Mouse (Mus musculus) cerebellum, postnatal 25 days (tissue): ENCODE measurements at regions not wholly inside any gene's neighbourhood (a gene's known extent, or its start where the extent isn't known, plus 50 kb on each side); places are given as distances from the start of the nearest gene placed in this dataset.
A peak's percentile ranks its signal among the peaks of the same experiment; 100 is the strongest.

Experiments used
- DNase-seq, 2 experiments: peaks; one replicate each; pipeline ENCODE4 v3.0.0; 2021; ENCODE audit warnings: mixed read lengths in 2 of 2

DNA sequence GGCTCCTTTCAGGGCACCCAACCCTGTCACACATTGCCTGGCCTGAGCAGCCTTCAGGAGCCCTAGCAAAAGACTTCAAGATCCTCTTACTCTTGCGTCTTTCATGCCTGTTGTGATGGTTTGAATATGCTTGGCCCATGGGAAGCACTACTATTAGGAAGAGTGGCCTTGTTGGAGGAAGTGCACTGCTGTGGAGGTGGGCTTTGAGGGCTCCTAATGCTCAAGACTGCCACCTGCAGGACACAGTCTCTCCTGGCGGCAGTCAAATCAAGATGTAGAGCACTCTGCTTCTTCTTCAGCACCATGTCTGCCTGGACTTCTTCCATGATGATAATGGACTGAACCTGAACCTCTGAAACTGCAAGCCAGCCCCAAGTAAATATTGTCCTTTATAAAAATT, 73.0 kb downstream of the Tsen15 start:
- peak in 1 of 2 experiments; percentile 31 for DNase-seq

DNA sequence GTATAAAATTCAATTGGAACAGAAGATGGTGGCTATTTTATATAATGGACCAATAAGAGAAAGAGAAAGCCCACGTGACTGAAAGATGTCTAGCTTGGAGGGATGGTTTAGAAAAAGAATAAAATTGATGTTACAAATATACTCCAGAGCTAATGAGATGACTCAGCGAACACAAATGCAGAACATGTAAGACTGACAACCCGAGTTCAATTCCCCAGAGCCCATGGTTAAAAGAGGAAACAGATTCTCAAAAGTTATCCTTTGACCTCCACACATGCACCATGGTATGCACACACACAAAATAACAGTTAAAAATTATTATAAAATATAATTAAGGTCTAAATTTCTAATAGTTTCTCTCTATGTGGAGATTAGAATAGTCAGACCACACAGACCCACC, 81.0 kb downstream of the Tsen15 start:
- DNase-seq: no peak

DNA sequence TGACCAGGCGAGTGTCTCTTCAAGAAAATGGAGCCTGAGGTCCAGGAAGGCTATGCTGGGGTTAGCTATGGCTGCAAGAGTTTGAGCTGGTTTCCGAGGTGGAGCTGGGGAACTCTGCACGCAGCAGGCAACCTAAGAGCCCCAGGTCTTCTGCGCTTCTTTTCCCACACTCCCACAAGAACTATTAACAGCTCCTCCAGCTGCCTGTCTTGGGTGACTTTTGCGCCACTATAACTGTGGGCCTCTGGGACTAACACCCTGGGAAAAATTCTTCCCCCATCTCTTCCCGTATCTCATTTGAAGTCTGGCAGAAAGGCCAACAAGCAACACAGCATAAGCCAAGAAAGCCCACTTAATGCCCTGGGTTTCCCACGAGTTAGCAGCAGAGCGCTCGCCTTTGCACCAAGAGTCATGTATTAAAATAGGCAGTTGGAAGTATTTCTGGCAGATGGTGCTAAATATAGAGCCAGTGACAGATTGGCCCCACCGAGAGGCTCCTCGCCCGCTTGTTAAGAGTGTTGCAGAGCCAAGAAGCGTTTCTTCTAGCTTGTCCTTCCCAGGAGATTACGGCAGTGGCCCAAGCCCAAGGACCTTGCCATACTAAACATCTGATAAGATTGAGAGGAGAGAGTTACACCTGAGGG, 81.9 kb downstream of the Tsen15 start:
- peak; percentile 75 to 80 for DNase-seq

DNA sequence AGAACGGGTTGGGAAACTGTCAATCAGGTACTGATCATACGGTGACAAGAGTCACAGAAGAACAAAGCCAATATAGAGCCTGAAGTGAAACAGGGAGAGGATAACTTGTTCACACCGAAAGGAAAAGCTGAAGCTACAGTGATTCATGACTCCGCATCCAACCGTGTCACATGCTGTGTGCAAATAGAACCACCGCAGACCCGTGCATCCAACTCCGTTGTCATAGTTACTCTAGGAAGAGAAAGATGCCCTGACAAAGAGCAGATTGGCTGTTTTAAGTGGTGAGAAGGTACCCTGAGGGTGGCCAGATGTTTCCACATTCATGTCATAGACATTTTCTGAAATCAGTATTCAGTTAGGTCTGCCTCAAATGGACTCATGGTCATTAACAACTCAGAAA, 85.1 kb downstream of the Tsen15 start:
- no peak for DNase-seq

DNA sequence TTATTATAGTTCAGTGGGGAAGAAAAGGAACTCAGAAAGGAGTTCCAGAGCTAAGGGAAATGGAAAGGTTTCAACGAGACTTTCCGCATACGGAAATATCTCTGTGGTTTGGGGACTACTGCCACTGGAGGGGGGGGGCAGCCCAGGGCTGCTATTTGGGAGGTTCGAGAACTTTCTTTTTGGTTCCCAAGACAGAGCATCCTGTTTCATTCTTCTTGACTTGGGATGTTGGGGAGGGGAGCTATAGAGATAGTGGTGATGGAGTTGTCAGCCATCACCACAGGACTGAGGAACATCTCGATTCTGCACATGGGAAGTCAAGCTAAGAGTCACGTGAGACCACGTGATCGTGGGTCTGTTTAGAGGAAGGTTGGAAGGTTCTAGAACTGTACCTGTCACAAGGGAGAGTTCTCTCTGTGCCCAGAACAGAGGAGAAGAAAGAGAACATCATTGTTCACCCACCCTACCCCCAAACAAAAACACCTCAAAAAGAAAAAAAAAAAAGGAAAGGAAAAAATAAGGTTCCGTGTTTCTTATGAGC, 94.2 kb downstream of the Tsen15 start:
- DNase-seq: no peak

DNA sequence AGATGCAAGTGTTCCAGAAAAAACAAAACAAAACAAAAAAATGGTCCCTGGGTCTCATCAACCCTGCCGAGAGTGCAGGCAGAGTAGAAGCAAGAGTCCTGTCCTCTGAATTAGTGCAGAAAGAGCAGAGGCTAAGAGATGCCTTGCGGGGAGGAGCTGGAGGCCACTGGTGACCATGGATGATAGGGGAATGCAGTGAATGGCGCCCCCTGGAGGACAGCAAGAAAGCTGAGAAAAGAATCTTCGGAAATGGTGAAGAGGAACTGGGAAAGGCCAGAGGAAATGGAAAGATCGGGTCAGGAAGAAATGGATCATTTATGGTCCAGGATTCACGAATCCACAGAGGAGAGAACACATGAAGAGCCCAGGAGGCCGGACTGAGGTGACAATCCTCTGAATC, 95.7 kb downstream of the Tsen15 start:
- peak; percentile 85 to 89 for DNase-seq

DNA sequence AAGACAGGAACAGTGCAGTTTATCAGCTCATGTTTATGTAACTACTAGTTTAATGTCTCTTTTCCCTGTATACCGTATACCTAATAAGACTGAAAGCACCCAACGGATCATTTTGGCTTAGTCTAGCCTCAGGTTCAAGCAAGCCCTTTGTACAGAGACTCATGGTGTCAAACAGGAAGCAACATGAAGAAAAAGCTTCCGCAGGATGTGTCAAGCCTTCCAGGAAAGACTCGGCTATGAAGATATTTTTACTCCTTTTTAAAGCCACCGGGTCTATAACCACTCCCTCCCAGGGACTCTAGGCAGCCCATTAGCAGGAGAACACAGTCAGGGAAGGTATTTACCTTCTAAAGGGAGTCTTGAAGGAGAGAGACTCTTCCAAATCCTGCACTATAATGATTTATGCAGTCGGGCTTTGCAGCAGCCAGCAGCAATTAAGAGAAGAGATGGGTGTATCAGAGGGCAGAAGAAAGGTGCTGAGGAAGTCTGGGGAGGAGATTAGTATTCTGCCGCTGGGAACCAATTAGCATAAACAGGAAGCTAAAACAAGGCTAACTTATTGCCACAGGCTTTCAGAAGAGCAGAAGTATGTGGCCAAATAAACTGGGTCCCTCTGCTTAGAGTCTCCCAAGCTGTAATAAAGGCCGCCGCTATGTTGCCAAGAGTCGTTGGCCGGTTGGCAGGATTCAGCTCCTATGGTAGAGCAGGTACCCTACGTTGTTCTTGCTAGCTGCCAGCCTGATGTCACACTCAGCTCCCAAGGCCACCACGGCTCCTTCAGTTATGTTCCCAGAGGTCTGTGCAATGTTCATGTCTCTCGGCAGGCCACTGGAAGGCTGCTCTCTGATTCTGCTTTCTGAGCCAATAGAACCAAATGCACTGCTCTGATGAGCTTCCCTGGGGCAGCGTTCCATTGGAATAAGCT, 98.7 kb downstream of the Tsen15 start:
- peak; percentile 55 to 60 for DNase-seq

DNA sequence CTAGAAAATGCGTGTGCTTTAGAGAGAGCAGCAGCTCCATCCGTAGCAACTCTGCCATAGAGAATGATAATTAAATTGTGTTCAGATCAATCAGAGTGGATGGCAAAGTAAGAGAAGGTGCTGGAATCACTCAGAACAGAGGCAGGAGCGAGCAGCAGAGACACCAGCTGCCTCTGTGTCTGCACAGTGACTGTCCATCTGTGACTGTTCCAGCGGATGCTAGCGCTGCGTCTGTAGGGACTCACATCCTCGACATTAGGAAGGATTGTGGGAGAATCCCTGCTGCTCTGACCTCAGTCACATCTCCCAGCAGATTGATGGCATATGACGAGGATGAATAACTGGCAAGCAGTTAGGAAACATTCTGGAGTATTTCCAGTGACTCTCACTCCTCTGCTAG, 99.8 kb downstream of the Tsen15 start:
- DNase-seq: peak; percentile 11 to 22

DNA sequence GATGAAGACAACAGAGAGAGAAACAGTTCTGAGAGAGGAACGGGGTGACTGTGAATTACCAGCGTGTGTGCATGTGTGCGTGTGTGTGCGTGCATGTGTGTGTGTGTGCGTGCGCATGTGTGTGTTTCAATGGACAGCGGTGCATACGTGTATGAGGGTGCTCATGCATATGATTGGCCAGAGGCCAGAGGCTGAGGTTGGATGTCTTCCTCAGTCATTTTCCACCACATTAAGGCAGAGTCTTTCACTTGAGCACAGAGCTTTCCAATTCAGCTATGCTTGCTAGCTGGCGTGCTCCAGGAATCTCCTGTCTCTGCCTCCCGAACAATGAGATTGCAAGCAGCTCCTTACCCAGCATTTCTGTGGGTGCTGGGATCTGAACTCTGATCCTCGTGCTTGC, 104.4 kb downstream of the Tsen15 start:
- DNase-seq: no peak

DNA sequence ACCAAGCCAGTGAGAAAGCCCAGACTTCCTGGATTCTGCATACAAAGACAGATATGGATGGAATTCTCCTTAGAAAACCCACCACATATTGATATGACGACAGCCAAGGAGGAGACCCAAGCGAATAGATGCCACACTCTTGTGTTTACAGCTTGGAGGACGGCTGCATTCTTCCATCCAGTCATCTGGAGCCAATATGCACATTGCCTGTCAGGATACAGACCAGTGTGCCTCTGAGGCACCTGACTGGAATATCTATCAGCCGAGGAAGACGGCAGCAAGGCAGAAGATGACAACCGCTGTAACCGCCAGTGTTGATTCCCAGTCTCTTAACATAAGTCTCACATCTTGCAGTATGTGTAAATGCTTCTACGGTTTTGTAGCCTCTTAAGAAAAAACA, 105.3 kb downstream of the Tsen15 start:
- DNase-seq: no peak

DNA sequence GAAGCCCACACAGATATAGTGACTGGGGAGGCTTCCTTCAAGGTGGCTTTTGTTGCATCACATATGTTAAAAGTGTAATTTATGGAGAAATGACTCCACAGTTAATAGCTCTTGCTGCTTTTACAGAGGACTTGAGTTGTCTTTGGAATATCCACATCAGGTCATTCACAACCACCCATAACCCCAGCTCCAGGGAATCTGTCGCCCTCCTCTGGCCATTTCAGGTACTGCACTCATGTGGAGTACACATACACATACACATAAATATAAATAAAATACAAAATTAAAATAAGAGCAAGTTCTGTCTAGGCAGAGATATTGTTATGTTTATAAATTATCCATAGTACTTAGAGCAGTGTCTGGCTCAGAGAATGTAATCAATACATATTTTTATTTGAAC, 106.5 kb downstream of the Tsen15 start:
- DNase-seq: peak in 1 of 2 experiments; percentile 16

DNA sequence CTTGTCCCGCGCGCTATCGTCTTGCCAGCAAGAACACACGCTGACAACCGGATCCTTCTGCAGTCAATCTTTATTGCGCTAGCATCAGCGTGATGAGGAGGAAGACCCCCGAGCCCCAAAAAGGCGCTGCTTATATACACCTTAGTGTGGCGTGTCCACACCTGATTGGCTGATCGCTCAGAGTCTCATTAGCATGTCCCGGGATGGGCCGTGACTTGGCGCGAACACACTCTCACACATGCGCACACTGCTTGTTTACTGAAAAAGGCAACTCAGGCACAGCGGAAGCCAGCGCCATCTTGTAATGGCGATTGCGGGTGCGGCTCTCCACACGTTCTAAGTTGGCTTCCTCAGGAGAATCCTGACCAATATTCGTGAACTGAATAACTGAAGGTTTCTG, 111.5 kb downstream of the Tsen15 start:
- no peak for DNase-seq

DNA sequence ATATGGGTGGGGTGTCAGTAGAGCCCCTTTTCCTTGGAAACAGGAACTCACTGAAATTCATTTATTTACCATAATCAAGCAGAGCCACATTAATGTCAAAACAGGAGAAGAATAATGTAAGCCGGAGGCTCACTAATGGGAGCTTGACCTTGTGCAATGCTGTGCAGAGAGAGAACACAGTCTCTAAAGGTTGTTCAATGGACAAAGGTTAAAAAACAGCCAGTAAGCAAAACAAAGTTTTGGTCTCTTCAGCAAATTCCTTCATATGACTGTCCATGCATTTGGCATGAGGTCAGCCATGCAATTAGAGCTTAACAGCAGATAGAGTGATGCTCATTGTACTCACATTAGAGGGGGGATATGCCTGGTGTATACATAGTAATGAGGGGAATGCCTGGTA, 113.1 kb downstream of the Tsen15 start:
- no peak for DNase-seq

DNA sequence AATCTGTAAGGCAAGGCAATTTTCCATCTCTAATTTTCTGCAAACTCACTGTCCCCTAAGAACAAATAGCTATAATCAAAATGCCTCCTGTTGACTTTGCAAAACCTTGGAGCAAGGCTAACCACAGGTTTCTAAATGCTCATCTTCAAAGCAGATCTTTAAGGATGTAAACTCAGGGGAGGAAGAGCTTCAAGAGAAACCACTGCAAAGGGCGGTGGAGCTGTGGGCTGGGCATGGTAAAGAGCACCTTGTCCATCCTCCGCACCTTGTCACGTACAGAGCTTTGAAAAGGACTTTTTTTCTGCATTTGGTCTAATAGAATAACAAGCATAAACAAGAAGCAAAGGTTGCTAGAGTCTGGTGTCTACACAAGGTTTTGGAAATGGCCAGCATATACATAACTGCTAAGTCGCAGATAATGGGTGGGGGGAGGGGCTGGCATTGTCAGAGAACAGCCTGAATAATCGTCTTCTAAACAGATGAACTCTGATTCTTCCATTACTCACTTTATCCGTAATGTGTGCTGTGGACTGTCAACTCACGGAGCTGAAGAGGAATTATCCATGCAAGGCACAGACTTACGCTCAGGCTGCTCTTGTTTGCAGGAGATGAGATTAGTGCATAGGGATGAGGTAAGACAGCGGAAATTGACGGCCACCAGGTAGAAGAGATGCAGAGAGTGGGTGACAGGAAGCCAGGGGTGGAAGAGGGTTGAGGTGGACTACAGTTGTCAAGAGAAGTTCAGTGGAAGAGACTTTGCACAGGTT, 116.4 kb downstream of the Tsen15 start:
- DNase-seq: no peak

DNA sequence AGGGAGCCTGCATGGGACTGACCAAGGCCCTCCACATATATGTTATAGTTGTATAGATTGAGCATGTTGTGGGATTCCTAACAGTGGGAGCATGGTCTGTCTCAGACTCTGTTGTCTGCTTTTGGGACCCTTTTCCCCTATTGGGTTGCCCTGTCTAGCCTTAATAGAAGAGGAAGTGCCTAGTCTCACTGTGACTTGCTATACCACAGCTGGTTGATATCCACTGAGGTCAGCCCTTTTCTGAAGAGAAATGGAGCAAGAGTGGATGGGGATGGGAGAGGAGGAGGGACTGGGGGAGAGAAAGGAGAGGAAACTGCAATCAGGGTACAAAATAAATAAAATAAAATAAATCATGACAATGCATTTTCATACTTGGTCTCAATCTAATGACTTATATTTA, 120.1 kb downstream of the Tsen15 start:
- no peak for DNase-seq

DNA sequence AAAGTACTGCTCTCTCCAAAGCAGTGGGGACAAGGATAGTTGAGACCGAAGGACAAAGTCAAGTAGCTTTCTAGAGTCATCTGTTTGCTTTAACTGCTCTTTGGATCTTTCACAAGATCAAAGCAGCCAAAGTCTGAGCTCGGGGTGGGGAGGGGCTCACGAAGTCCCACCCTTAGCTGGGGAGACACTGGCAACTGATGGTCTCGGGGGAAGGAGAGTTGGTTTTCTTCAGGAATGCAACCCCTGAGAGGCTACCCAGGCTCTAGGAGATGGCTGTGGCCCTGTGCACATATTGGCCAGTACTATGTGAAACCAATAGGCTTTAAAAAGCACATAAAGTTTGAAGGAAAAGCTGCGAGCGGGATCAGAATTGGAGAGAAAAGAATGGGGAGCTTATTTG, 121.5 kb downstream of the Tsen15 start:
- DNase-seq: no peak

DNA sequence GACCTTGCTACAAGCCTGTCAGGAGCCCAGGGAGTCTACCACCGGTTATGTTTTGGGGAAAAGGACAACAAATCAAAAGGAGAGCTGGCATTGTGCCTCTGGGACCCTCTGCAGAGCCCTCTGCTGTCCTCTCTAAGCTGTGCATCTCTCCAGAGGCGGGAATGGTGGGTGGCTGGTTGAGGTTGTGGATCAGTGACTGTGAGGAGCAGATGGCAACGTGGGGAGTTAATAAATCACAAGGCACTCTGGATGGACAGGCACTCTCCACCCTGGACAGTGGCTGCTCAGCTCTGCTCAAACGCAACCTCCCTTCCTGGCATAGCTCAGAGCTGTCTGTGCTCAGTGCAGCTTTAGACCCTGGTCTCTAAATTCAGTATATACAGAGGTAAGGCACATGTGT, 125.0 kb downstream of the Tsen15 start:
- no peak for DNase-seq

DNA sequence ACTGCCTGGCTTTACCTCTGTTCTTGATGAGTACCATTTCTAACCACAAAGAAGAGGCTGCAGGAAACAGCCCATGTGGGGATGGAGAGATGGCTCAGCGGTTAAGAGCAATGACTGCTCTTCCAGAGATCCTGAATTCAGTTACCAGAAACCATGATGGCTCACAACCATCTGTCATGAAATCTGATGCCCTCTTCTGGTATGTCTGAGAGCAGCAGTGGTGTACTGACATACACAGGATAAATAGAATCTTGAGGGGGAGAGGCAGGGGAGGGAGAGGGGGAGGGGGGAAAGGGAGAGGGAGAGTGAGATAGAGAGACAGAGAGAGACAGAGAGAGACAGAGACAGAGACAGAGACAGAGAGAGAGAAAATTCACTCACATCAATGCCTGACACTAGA, 125.5 kb downstream of the Tsen15 start:
- DNase-seq: no peak

DNA sequence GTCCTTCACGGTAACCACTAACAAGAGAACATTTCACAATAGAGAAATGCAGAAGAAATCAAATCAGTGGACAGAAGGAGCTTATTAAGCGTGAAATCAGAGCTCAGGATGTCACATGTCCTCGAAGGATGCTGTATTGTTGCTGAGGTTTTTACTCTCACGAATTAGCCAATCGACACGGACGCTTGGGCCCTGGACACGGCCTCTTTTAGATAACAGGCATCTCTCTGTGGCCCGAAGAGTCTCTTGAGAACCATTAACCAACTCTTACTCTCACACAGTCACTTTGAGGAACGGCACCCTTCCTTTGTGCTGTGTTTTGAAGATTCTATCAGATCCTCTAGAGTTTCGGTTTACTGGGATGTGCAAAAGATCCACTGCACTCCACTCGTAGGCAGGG, 128.2 kb downstream of the Tsen15 start:
- no peak for DNase-seq

DNA sequence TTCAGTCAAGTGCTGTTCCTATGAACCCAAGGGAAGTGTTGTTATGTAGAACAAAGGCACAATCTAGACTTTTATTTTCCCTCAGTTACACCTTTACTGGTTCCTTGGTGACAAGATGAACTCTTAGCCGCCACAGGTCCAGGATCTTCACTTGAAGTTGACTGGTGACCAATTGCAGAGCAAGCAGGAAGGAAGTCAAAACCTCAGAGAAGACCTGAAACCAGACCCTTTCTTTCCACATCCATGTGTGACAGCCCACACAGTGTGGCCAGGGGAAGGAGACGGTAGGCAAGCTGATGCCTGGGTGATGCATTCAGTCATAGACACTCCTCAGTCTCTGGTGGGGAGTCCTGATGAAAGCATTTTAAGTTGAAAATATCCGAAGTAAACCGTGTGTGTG, 132.6 kb downstream of the Tsen15 start:
- DNase-seq: no peak

DNA sequence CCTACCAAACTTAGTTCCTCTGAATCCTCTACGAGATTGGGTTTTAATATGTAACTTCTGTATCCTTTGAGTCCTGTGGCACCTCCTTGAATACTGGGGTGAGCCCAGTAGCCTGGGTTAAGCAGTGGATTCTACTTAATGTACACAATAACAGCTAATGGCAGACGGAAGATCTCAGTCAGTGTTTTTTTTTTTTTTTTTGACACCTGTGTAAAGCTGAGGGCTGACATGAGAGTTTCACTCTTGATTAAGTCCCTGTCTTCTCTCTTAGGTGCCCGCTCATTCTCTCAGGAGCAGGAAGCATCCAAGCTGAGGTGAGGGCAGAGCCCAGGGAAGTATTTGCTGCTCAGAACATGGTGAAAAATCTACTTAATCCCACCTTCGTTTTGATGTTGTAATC, 133.0 kb downstream of the Tsen15 start:
- no peak for DNase-seq

DNA sequence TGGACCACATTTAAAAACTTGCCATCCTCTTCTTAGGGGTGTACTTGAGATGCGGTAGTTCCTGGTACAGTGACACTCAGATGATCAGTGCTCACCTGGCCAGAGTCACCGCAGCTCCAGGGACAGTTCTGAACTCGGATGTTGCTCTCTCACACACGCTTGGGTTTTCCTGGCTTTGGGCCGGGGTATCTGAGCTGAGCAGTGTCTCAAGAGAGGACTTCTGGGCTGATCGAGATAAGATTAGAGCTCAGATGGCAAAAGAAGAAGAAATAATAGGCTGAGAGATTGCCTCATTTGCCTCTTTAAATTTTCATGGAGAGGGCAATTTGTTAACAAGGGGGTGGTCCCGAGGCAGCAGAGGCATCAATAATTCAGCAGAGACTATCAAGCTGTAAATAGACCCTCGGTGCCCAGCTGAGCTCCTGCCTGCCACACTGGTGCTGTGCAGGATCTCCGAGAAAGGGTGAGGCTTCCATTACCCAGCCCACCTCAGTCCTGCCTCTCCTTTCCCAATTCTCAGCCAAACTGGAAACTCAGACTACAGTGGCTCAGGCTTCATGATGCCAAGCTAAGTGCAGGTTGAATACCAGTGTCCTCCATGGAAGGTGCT, 133.7 kb downstream of the Tsen15 start:
- DNase-seq: no peak

DNA sequence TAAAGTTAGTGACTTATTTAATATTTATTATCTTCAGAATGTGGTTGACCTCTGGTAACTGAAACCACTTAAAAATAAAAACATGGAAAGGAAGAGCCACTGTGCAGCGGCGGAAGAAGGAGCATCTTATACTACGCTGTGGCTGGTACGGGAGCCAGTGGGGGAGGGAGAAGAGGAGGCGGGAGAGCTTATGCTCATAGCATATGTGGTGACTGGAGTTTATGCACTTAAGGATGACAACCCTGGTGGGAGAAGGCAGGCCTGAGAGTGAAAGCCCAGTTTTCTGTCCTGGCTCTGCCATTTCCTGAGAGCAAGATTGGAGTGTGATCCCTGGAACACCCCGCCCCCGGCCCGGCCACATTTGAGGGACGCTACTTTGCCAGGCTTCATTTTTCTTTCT, 145.5 kb downstream of the Tsen15 start:
- no peak for DNase-seq
